Mouse (Mus musculus): ENCODE results near the gene Rbm47.

Rbm47 gene

GRCm38 (mm10) chr5:66083350-66083749 is 89.6 kb downstream of the Rbm47 start:
- DNase-seq, result peak; percentile 80

- DNase-seq, result no peak
Measured at GRCm38 (mm10) chr5:66082229-66082572, 90.7 kb downstream of the Rbm47 start.

- DNase-seq, result no peak
Measured at GRCm38 (mm10) chr5:66081443-66082228, 91.3 kb downstream of the Rbm47 start.

- DNase-seq, result no peak
Measured at GRCm38 (mm10) chr5:66080529-66081220, 92.2 kb downstream of the Rbm47 start.

GRCm38 (mm10) chr5:66079358-66080179 is 93.3 kb downstream of the Rbm47 start:
- DNase-seq, result no peak

GRCm38 (mm10) chr5:66078491-66079012 is 94.4 kb downstream of the Rbm47 start:
- no peak for DNase-seq

- peak; percentile 27 to 30 for DNase-seq
Measured at GRCm38 (mm10) chr5:66077416-66077815, 95.5 kb downstream of the Rbm47 start.

GRCm38 (mm10) chr5:66076685-66077301 is 96.1 kb downstream of the Rbm47 start:
- peak; percentile 19 to 21 for DNase-seq

- DNase-seq, result no peak
Measured at GRCm38 (mm10) chr5:66075906-66076305, 97.0 kb downstream of the Rbm47 start.

- DNase-seq, result peak; percentile 85 to 87
Measured at GRCm38 (mm10) chr5:66075032-66075488, 97.9 kb downstream of the Rbm47 start.

GRCm38 (mm10) chr5:66074235-66074634 is 98.7 kb downstream of the Rbm47 start:
- no peak for DNase-seq

GRCm38 (mm10) chr5:66073604-66074164 is 99.2 kb downstream of the Rbm47 start:
- DNase-seq, result no peak

- DNase-seq, result no peak
Measured at GRCm38 (mm10) chr5:66071722-66072121, 101.2 kb downstream of the Rbm47 start.

GRCm38 (mm10) chr5:66070350-66070749 is 102.6 kb downstream of the Rbm47 start:
- no peak for DNase-seq

- DNase-seq, result peak; percentile 76 to 78
Measured at GRCm38 (mm10) chr5:66069470-66070144, 103.3 kb downstream of the Rbm47 start.

GRCm38 (mm10) chr5:66069133-66069469 is 103.8 kb downstream of the Rbm47 start:
- no peak for DNase-seq

- DNase-seq, result no peak
Measured at GRCm38 (mm10) chr5:66068068-66068920, 104.6 kb downstream of the Rbm47 start.

GRCm38 (mm10) chr5:66067219-66067618 is 105.7 kb downstream of the Rbm47 start:
- no peak for DNase-seq

- DNase-seq, result no peak
Measured at GRCm38 (mm10) chr5:66062930-66063220, 110.0 kb downstream of the Rbm47 start.

GRCm38 (mm10) chr5:66062046-66062929 is 110.6 kb downstream of the Rbm47 start:
- peak in 1 of 2 experiments; percentile 9 for DNase-seq

Measured in B cell, adult 2 months (primary cell).